Mouse (Mus musculus) forebrain, embryonic 12.5 days (tissue): Measurements from ENCODE around the gene Cdkl1. TPM values are rescaled to one million over a fixed set of nuclear protein-coding genes. Genes with fewer than 3 reads are reported as not detected.

ENCODE experiments used
- ATAC-seq: fragments of 200-750 bp; cut with Nextera tagmentation; 2 replicates; pipeline ENCODE4 v1.8.0; 2017; ENCODE audit warnings: moderate TSS enrichment; ENCODE audit not compliant: low FRiP score
- H3K27ac ChIP-seq: fragments of 300-500 bp; sonication (generic); 2 replicates; pipeline ENCODE4 v1.5.1; 2016; ENCODE audit warnings: mild to moderate bottlenecking
- H3K27me3 ChIP-seq: fragments of 300-500 bp; sonication (generic); 2 replicates; pipeline ENCODE4 v1.6.1; 2016; ENCODE audit warnings: mild to moderate bottlenecking
- H3K36me3 ChIP-seq: fragments of 300-500 bp; sonication (generic); replicated peaks from 2 replicates; pipeline ENCODE4 v1.6.1; 2016; ENCODE audit warnings: mild to moderate bottlenecking
- H3K4me1 ChIP-seq: fragments of 300-500 bp; sonication (generic); 2 replicates; pipeline ENCODE4 v1.6.1; 2016
- H3K4me2 ChIP-seq: fragments of 300-500 bp; sonication (generic); 2 replicates; pipeline ENCODE4 v1.6.1; 2016; ENCODE audit warnings: mild to moderate bottlenecking, moderate library complexity
- H3K4me3 ChIP-seq: fragments of 300-500 bp; sonication (generic); replicated peaks from 2 replicates; pipeline ENCODE4 v1.5.1; 2016; ENCODE audit warnings: mild to moderate bottlenecking
- H3K9ac ChIP-seq: fragments of 300-500 bp; sonication (generic); 2 replicates; pipeline ENCODE4 v1.6.1; 2016; ENCODE audit warnings: mild to moderate bottlenecking
- H3K9me3 ChIP-seq: fragments of 300-500 bp; sonication (generic); 2 replicates; pipeline ENCODE4 v1.6.1; 2016
- WGBS: fragments of 180-500 bp; shearing (Covaris S2); methylation state at CpG from one replicate; pipeline ENCODE4 v1.1.7; 2016; 5-methylcytosine and 5-hydroxymethylcytosine counted together
- polyA plus RNA-seq: library from polyadenylated mRNA; unstranded; fragments of >200 nt; fragmentation: Nextera tagmentation; extraction: Ambion mirVana; gene quantifications from 2 replicates; pipeline ENCODE4 v1.2.1, GENCODE M21; 2016

Cdkl1 gene
- 0.47 and 0.93 TPM in 2 replicates for polyA plus RNA-seq

DNA sequence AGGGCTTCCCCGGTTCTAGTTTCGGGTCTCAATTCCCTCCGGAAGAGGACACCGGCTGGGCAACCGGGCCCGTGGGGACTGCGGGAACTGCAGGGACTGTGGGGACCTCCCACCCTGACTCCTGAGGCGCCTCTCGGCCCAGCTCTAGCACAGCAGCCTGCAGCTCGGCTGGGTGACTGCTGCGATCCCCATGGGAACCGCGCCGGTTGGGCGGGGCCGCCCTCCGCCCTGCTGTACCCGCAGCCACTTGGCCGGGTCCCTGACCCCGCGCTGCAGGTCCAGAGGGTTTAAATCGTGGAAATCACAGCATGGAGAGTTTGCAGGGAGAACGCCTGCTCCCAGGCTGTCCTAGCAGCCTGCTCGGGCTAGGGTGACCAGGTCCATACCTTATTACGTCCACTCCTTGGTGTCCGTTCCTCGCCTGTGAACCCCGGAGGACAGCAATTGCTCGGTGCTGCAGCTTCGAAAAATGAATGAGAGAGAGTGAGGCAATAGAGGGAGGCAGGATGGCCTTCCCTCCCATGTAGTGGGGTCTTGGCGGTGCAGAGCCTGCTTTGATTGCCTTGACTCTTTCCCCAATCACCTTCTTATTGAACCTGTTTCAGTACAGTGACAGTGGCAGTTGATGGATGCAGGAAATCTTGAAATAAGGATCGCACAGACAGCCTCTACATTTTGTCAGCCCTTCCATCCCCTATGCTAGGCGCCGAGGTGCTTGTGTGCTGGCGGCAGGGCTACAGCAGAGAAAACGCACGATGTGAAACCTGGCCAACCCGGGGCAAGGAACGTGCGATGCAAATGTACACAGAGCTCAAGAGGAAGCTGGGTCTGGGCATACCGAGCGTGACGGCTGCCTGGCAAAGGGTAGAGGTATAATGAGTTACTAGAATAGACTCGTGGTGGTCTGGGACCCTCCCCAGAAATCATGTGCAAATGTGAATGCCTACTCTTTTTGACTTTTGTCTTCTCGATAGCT is at the start of gene Cdkl1:
Cdkl1 (minus strand) TSS at position 738 of the 976 bp plus-strand sequence.
- 2% methylated on average over 45 of the region's 45 CpGs for WGBS
- Histone ChIP-seq H3K4me3 (peak within 1 kb of the TSS; percentile 54), H3K27ac (no peak within 1 kb of the TSS), H3K4me2 (peak within 1 kb of the TSS; percentile 98), H3K36me3 (no peaks in the 10 kb centered on the region), H3K4me1 (peaks cover 20% of the 10 kb centered on the region), H3K9me3 (no peaks in the 10 kb centered on the region), H3K9ac (peak within 1 kb of the TSS; percentile 61), H3K27me3 (peaks cover 33% of the 10 kb centered on the region)
- ATAC-seq = peak; percentile 92

- Histone ChIP-seq H3K9ac (no peak overlapping the region), H3K4me3 (no peak overlapping the region), H3K4me1 (no peaks in the 10 kb centered on the region), H3K4me2 (no peak overlapping the region), H3K9me3 (no peaks in the 10 kb centered on the region), H3K27ac (no peak overlapping the region), H3K36me3 (peaks cover 36% of the 10 kb centered on the region), H3K27me3 (no peaks in the 10 kb centered on the region)
- WGBS = 84% methylated on average over 11 of the region's 11 CpGs
- ATAC-seq = no peak
These were observed 47.3 kb upstream of the Cdkl1 start for GRCm38 (mm10) chr12:69838376-69838775.

DNA sequence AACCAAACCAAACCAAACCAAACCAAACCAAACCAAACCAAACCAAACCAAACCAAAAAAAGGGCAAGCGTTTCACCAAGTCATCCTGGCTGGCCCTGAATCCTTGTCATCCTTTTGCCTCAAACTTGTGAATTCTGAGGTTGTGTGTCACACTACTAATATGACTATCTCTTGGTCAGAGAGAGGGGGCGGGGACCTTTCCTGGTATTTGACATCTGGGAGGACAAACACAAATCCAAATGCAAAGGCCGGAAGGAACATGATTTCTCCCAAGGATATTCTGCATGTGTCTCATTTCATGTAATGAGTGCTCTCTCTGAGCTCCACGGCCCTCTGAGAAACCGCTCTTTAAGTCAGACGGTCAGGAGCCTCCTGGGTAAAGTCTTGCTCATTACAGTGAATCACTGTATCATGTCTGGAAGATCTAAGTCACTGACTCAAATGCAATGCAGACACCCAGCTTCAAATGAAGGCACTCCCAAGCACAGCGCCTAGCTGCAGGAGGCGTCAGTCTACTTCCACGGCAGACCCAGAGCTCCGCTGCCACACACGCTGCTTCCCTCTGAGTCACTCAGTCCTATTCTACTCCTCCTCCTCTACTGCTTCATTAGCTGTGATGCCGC is 43.0 kb upstream of the Cdkl1 start:
- Histone ChIP-seq H3K27ac (no peak overlapping the region), H3K4me3 (no peak overlapping the region), H3K4me1 (peaks cover under 1% of the 10 kb centered on the region; the same call in 1 of the 2 replicates), H3K36me3 (peaks cover 24% of the 10 kb centered on the region), H3K4me2 (no peak overlapping the region), H3K27me3 (no peaks in the 10 kb centered on the region), H3K9me3 (no peaks in the 10 kb centered on the region), H3K9ac (no peak overlapping the region)
- ATAC-seq = no peak
- WGBS = 83% methylated on average over 12 of the region's 12 CpGs

GRCm38 (mm10) chr12:69831239-69831910 is 40.3 kb upstream of the Cdkl1 start:
- Histone ChIP-seq H3K36me3 (peaks cover 20% of the 10 kb centered on the region), H3K4me1 (peaks cover 11% of the 10 kb centered on the region)
- no peak for ATAC-seq

DNA sequence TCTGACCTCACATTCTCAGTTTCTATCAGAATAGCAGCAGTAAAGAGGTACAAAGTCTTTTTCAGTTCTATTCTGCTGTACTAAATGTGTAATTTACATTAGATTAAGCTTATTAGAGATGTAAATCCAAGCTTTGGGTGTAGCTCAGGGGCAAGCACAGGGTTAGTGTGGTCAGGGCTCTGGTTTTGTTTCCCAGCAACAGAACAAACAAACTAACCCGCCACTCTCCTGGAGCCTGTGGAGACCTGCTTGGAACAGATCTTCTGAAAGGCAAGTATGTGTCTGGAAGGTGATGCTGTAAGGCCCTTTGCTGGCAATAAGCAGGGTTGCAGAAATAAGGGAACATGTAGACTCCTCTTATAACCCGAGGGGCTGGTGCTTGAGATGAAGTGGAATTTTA is 37.1 kb upstream of the Cdkl1 start:
- H3K36me3 ChIP-seq = peaks cover 26% of the 10 kb centered on the region
- H3K27ac ChIP-seq = no peak overlapping the region
- no peak overlapping the region for H3K4me3 ChIP-seq
- peaks cover 11% of the 10 kb centered on the region for H3K4me1 ChIP-seq
- no peaks in the 10 kb centered on the region for H3K9me3 ChIP-seq
- H3K9ac ChIP-seq = no peak overlapping the region
- 55% methylated on average over 2 of the region's 2 CpGs for WGBS
- no peak overlapping the region for H3K4me2 ChIP-seq
- no peaks in the 10 kb centered on the region for H3K27me3 ChIP-seq
- ATAC-seq = no peak

More at GRCm38 (mm10) chr12:69831239-69831910, 40.3 kb upstream of the Cdkl1 start:
- Histone ChIP-seq H3K4me3 (no peak overlapping the region), H3K27me3 (no peaks in the 10 kb centered on the region), H3K9me3 (no peaks in the 10 kb centered on the region), H3K9ac (no peak overlapping the region), H3K27ac (no peak overlapping the region), H3K4me2 (no peak overlapping the region)
- WGBS = 94% methylated on average over 9 of the region's 9 CpGs

DNA sequence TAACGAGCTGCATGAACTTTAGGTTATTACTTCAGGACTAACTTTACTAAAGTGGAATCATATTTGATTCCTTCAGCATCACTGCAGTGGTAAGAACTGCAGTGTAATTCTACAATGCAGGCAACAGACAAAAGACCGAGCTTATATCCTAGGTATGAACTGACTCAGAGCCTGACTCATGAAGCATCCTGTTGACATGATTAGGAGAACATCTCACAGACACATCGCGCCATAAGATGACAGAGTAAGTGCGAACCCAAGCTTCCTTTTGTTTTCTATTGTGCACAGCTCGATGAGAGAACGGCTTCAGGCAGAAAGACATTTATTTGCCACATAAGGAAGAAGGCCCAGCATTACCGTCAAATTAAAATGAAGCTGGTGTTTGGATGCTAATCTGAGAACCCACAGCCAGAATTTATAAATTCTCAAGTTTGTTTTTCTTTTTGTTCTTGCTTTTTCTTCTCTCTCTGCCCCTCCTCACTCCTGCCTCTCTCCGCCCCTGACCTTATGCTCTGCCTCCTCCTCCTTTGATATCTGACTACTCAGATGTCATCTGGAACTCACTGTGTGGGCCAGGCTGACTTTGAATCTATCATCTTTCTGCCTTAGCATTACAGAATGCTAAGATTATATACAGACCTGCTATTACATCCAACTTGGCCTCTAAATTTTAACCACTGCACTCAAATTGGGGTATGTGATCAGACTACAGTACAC is 34.0 kb upstream of the Cdkl1 start:
- Histone ChIP-seq H3K9me3 (no peaks in the 10 kb centered on the region), H3K4me3 (no peak overlapping the region), H3K4me2 (no peak overlapping the region), H3K9ac (no peak overlapping the region), H3K4me1 (peaks cover 11% of the 10 kb centered on the region), H3K27me3 (no peaks in the 10 kb centered on the region), H3K27ac (no peak overlapping the region), H3K36me3 (peaks cover 51% of the 10 kb centered on the region)
- no peak for ATAC-seq
- WGBS = 82% methylated on average over 9 of the region's 9 CpGs

- no peaks in the 10 kb centered on the region for H3K9me3 ChIP-seq
- ATAC-seq = no peak
- no peaks in the 10 kb centered on the region for H3K27me3 ChIP-seq
- H3K4me2 ChIP-seq = no peak overlapping the region
- H3K4me1 ChIP-seq = peaks cover 16% of the 10 kb centered on the region
- 15% methylated on average over 6 of the region's 6 CpGs for WGBS
- H3K4me3 ChIP-seq = no peak overlapping the region
- no peak overlapping the region for H3K27ac ChIP-seq
- no peak overlapping the region for H3K9ac ChIP-seq
- peaks cover 51% of the 10 kb centered on the region for H3K36me3 ChIP-seq
These were observed 23.2 kb upstream of the Cdkl1 start for GRCm38 (mm10) chr12:69814272-69814671.

- H3K9me3 ChIP-seq = no peaks in the 10 kb centered on the region
- 45% methylated on average over 2 of the region's 2 CpGs for WGBS
- peaks cover 16% of the 10 kb centered on the region for H3K4me1 ChIP-seq
- H3K4me3 ChIP-seq = no peak overlapping the region
- peaks cover 46% of the 10 kb centered on the region for H3K36me3 ChIP-seq
- no peak for ATAC-seq
- H3K27ac ChIP-seq = no peak overlapping the region
- no peak overlapping the region for H3K4me2 ChIP-seq
- H3K9ac ChIP-seq = no peak overlapping the region
- H3K27me3 ChIP-seq = no peaks in the 10 kb centered on the region
These were observed 22.5 kb upstream of the Cdkl1 start for GRCm38 (mm10) chr12:69813596-69813995.

DNA sequence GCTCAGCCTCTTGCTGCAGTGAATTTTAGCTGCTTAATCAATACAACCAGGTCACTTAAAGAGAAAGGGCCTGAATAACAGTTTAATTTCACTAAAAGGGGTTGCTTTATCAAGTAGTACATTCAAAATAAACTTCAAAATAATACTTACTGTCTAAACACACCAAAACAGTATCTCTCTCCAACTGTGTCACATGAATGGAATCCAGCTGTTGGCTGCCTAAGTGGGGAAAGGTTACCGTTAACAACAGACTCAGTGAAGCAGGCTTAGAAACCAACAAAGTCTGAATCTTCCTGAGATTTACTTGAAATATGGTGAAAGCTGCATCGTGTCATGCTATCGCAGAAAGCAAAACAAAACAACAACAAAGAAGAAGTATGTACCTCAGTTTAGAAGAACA is 21.9 kb upstream of the Cdkl1 start:
- Histone ChIP-seq H3K4me3 (no peak overlapping the region), H3K4me1 (peaks cover 16% of the 10 kb centered on the region), H3K36me3 (peaks cover 44% of the 10 kb centered on the region), H3K9ac (no peak overlapping the region), H3K27me3 (no peaks in the 10 kb centered on the region), H3K9me3 (no peaks in the 10 kb centered on the region), H3K4me2 (no peak overlapping the region), H3K27ac (no peak overlapping the region)
- WGBS = 59% methylated on average over 3 of the region's 3 CpGs
- ATAC-seq = no peak

GRCm38 (mm10) chr12:69811976-69812375 is 20.9 kb upstream of the Cdkl1 start:
- H3K4me3 ChIP-seq = no peak overlapping the region
- H3K4me2 ChIP-seq = no peak overlapping the region
- 49% methylated on average over 1 of the region's 1 CpGs for WGBS
- no peak overlapping the region for H3K9ac ChIP-seq
- no peaks in the 10 kb centered on the region for H3K27me3 ChIP-seq
- no peak for ATAC-seq
- H3K36me3 ChIP-seq = peaks cover 42% of the 10 kb centered on the region; the same call in 1 of the 2 replicates
- H3K27ac ChIP-seq = no peak overlapping the region
- peaks cover 16% of the 10 kb centered on the region for H3K4me1 ChIP-seq
- no peaks in the 10 kb centered on the region for H3K9me3 ChIP-seq

GRCm38 (mm10) chr12:69809439-69809838 is 18.4 kb upstream of the Cdkl1 start:
- Histone ChIP-seq H3K4me3 (no peak overlapping the region), H3K9me3 (no peaks in the 10 kb centered on the region), H3K36me3 (peaks cover 29% of the 10 kb centered on the region), H3K27ac (no peak overlapping the region), H3K9ac (no peak overlapping the region), H3K4me2 (no peak overlapping the region), H3K27me3 (no peaks in the 10 kb centered on the region), H3K4me1 (peaks cover 10% of the 10 kb centered on the region)
- WGBS = 89% methylated on average over 3 of the region's 3 CpGs
- no peak for ATAC-seq
